Mouse (Mus musculus): ENCODE measurements around the gene Ifit1. TPM values are rescaled to one million over a fixed set of nuclear protein-coding genes. Genes with fewer than 3 reads are reported as not detected.

Ifit1 gene
- total and polyA plus RNA-seq, 3 experiments = 0.05 TPM; not detected in 2

DNA sequence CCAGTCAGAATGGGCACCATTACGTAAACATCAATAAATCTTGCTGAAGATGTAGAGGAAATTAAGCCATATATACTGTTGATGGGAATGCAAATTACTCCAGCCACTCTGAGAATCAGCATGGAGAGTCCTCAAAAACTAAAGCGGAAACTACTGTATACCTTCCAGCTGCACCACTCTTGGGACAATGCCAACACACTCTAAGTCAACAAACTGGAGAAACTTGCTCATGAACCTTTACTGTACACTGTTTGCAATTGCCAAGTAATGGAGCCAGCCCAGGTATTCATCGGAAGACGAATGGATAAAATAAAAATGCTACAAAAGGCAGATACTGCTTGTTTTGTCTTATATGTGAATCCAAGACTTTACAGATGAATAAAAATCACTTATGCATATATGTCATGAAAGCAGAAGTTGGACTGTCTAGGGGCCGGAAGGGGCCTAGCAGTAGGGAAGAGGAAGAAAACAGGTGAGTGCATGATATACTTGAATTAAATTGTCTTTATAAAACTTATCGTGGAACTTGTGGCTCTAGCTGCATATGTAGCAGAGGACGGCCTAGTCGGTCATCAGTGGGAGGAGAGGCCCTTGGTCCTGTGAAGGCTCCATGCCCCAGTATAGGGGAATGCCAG lies 55.8 kb downstream of the Ifit1 start:
- H3K4me3 ChIP-seq (ENCODE audit: low read depth, low read length) = no peak overlapping the region
- TF ChIP-seq CTCF (IDR thresholded peaks at IDR 0.05; ENCODE audit: low read depth, low read length) (no peak), GATA1 (IDR thresholded peaks at IDR 0.05; ENCODE audit: borderline replicate concordance, low read length) (no peak), GATA2 (IDR thresholded peaks at IDR 0.05; ENCODE audit: borderline replicate concordance, low read depth, low read length) (no peak)
- H3K4me1 ChIP-seq (ENCODE audit: insufficient read depth, low read depth, low read length) = no peaks in the 10 kb centered on the region
- no peaks in the 10 kb centered on the region for H3K9me3 ChIP-seq (replicated peaks)
- ATAC-seq (ENCODE audit: extremely low read depth, insufficient number of reproducible peaks, low FRiP score, poor library complexity, severe bottlenecking) (no peak), DNase-seq (ENCODE audit: low spot score) (no peak)
- no peaks in the 10 kb centered on the region; the same call in 1 of the 2 replicates for H3K27me3 ChIP-seq (ENCODE audit: insufficient read depth, low read length)
- H3K36me3 ChIP-seq (replicated peaks) = no peaks in the 10 kb centered on the region

DNA sequence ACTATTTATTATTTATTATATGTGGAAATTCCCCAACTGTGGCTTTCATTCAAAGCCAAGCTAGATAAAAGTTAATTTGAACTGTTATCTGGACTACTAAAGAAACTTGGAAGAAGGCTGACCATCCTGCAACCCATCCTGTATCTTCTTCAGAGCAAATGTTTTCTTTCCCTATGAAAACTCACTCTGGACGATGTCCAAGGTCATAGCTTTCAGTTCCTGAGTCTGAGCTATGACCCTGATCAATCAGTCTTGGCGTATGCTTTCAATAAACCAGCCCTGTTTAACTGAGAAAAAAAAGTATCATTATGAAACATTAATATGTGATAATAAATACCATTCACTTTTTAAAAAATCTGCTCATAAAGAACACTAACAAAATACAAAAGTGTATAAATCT lies 56.8 kb downstream of the Ifit1 start:
- TF ChIP-seq GATA1 (IDR thresholded peaks at IDR 0.05; ENCODE audit: borderline replicate concordance, low read length) = no peak
- no peak for TF ChIP-seq POLR2AphosphoS5 (IDR thresholded peaks at IDR 0.05; ENCODE audit: insufficient replicate concordance, low read depth, low read length)
- no peak for TF ChIP-seq GATA2 (IDR thresholded peaks at IDR 0.05; ENCODE audit: borderline replicate concordance, low read depth, low read length)
- no peak for TF ChIP-seq CTCF (IDR thresholded peaks at IDR 0.05; ENCODE audit: low read depth, low read length)
- no peak for TF ChIP-seq TAL1 (conservative IDR thresholded peaks at IDR 0.05; ENCODE audit: low read depth, low read length)
- no peak overlapping the region for H3K4me3 ChIP-seq (ENCODE audit: low read depth, low read length)
- H3K36me3 ChIP-seq (replicated peaks) = no peaks in the 10 kb centered on the region
- no peak for DNase-seq (ENCODE audit: low spot score)
- no peaks in the 10 kb centered on the region for H3K9me3 ChIP-seq (replicated peaks)
- H3K27me3 ChIP-seq (ENCODE audit: insufficient read depth, low read length) = no peaks in the 10 kb centered on the region; the same call in 1 of the 2 replicates
- no peaks in the 10 kb centered on the region for H3K4me1 ChIP-seq (ENCODE audit: insufficient read depth, low read depth, low read length)
- ATAC-seq (ENCODE audit: extremely low read depth, insufficient number of reproducible peaks, low FRiP score, poor library complexity, severe bottlenecking) = no peak

DNA sequence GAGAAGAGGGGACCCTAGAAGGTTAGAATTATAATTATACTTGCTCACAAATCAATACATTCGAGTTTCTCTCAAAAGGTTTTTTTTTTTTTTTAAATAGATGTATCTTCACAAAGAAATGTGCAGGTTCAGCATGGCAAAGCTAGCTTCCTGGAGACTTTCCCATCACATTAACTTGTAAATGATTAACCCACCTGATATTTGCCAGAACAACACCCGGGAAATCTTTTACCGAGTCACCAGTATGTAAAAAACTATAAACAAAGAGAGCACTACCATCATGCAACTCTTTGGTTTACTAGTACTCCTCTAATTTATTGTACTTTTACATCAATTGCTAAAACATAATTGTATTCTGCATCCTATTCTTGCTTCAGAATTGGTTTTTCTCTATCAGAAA lies 57.8 kb downstream of the Ifit1 start:
- ATAC-seq (ENCODE audit: extremely low read depth, insufficient number of reproducible peaks, low FRiP score, poor library complexity, severe bottlenecking) = no peak

DNA sequence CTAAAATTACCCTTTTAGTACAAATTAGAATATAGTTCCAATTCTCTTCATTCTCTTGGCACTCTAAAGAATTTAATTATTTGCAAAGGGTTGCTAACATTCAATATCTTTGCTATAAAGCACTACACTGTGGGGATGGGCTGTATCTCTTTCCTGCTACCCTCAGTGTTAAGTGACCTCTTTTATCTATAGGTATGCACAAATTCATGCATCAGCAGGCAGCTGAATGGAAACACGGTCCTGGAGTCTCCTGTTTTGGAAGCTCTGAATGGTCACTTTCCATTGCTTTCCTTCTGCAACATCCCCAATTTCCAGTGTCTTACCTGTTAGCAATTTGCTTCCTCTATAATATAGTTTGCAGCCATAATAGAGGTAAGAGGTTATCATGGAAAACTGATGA lies 58.2 kb downstream of the Ifit1 start:
- Histone ChIP-seq H3K27me3 (ENCODE audit: insufficient read depth, low read length) (no peaks in the 10 kb centered on the region; the same call in 1 of the 2 replicates), H3K9me3 (replicated peaks) (no peaks in the 10 kb centered on the region), H3K36me3 (replicated peaks) (no peaks in the 10 kb centered on the region), H3K4me1 (ENCODE audit: insufficient read depth, low read depth, low read length) (no peaks in the 10 kb centered on the region), H3K4me3 (ENCODE audit: low read depth, low read length) (no peak overlapping the region)
- no peak for DNase-seq (ENCODE audit: low spot score)
- ATAC-seq (ENCODE audit: extremely low read depth, insufficient number of reproducible peaks, low FRiP score, poor library complexity, severe bottlenecking) = no peak
- TF ChIP-seq CTCF (IDR thresholded peaks at IDR 0.05; ENCODE audit: low read depth, low read length) = no peak
- TF ChIP-seq GATA2 (IDR thresholded peaks at IDR 0.05; ENCODE audit: borderline replicate concordance, low read depth, low read length) = no peak
- no peak for TF ChIP-seq GATA1 (IDR thresholded peaks at IDR 0.05; ENCODE audit: borderline replicate concordance, low read length)
- TF ChIP-seq TAL1 (conservative IDR thresholded peaks at IDR 0.05; ENCODE audit: low read depth, low read length) = no peak
- TF ChIP-seq POLR2AphosphoS5 (IDR thresholded peaks at IDR 0.05; ENCODE audit: insufficient replicate concordance, low read depth, low read length) = no peak

More for the DNA sequence above, 57.8 kb downstream of the Ifit1 start:
- Histone ChIP-seq H3K36me3 (replicated peaks) (no peaks in the 10 kb centered on the region), H3K4me1 (ENCODE audit: insufficient read depth, low read depth, low read length) (no peaks in the 10 kb centered on the region), H3K27me3 (ENCODE audit: insufficient read depth, low read length) (no peaks in the 10 kb centered on the region; the same call in 1 of the 2 replicates), H3K4me3 (ENCODE audit: low read depth, low read length) (no peak overlapping the region), H3K9me3 (replicated peaks) (no peaks in the 10 kb centered on the region)
- DNase-seq (ENCODE audit: low spot score) = no peak
- TF ChIP-seq GATA1 (IDR thresholded peaks at IDR 0.05; ENCODE audit: borderline replicate concordance, low read length) (no peak), TAL1 (conservative IDR thresholded peaks at IDR 0.05; ENCODE audit: low read depth, low read length) (no peak), POLR2AphosphoS5 (IDR thresholded peaks at IDR 0.05; ENCODE audit: insufficient replicate concordance, low read depth, low read length) (no peak), GATA2 (IDR thresholded peaks at IDR 0.05; ENCODE audit: borderline replicate concordance, low read depth, low read length) (no peak), CTCF (IDR thresholded peaks at IDR 0.05; ENCODE audit: low read depth, low read length) (no peak)

DNA sequence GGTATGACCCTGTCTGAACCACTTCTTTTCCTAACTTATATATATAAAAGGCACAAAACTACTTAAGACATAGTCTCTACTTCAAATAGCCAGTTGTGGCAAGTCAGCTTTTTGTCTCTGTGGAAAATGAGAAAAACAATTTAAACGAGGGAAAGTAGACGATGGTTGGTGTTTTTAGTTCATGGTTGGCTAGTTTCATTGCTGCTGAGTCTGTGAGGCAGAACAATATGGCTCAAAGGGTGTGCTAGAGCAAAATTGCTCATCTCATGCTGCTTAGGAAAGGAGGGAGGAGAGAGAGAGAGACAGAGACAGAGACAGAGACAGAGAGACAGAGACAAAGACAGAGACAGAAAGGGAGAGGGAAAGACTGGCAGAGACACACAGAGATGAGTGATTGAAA lies 58.6 kb downstream of the Ifit1 start:
- Histone ChIP-seq H3K4me3 (ENCODE audit: low read depth, low read length) (no peak overlapping the region), H3K27me3 (ENCODE audit: insufficient read depth, low read length) (no peaks in the 10 kb centered on the region; the same call in 1 of the 2 replicates), H3K4me1 (ENCODE audit: insufficient read depth, low read depth, low read length) (no peaks in the 10 kb centered on the region), H3K36me3 (replicated peaks) (no peaks in the 10 kb centered on the region), H3K9me3 (replicated peaks) (no peaks in the 10 kb centered on the region)
- TF ChIP-seq GATA1 (IDR thresholded peaks at IDR 0.05; ENCODE audit: borderline replicate concordance, low read length) = no peak
- no peak for TF ChIP-seq CTCF (IDR thresholded peaks at IDR 0.05; ENCODE audit: low read depth, low read length)
- no peak for TF ChIP-seq TAL1 (conservative IDR thresholded peaks at IDR 0.05; ENCODE audit: low read depth, low read length)
- no peak for TF ChIP-seq POLR2AphosphoS5 (IDR thresholded peaks at IDR 0.05; ENCODE audit: insufficient replicate concordance, low read depth, low read length)
- no peak for TF ChIP-seq GATA2 (IDR thresholded peaks at IDR 0.05; ENCODE audit: borderline replicate concordance, low read depth, low read length)
- DNase-seq (ENCODE audit: low spot score) (no peak), ATAC-seq (ENCODE audit: extremely low read depth, insufficient number of reproducible peaks, low FRiP score, poor library complexity, severe bottlenecking) (no peak)

Other genes with a start within 250 kb of the Ifit1 start
- not detected in 2 replicates for gene Ch25h, start 165.7 kb upstream of the Ifit1 start, total RNA-seq (2014; fragmentation: Nextera tagmentation)
- 0.11 TPM in 1 of 2 replicates, not detected in the other for gene Ch25h, start 165.7 kb upstream of the Ifit1 start, total RNA-seq (2017)
- not detected in 2 replicates for gene Ch25h, start 165.7 kb upstream of the Ifit1 start, polyA plus RNA-seq (2012)
- gene Lipa, start 113.4 kb upstream of the Ifit1 start, total RNA-seq (2014; fragmentation: Nextera tagmentation) = not detected in 2 replicates
- gene Lipa, start 113.4 kb upstream of the Ifit1 start, total RNA-seq (2017) = 0.12 and 0.22 TPM in 2 replicates
- not detected in 2 replicates for gene Lipa, start 113.4 kb upstream of the Ifit1 start, polyA plus RNA-seq (2012)
- gene Ifit2, start 90.2 kb upstream of the Ifit1 start, total RNA-seq (2014; fragmentation: Nextera tagmentation) = 0.23 TPM in 1 of 2 replicates, not detected in the other
- 0.33 and 0.35 TPM in 2 replicates for gene Ifit2, start 90.2 kb upstream of the Ifit1 start, total RNA-seq (2017)
- gene Ifit2, start 90.2 kb upstream of the Ifit1 start, polyA plus RNA-seq (2012) = not detected in 2 replicates
- gene Ifit3, start 57.3 kb upstream of the Ifit1 start, total RNA-seq (2014; fragmentation: Nextera tagmentation) = not detected in 2 replicates
- gene Ifit3, start 57.3 kb upstream of the Ifit1 start, total RNA-seq (2017) = 0.60 TPM in 1 of 2 replicates, not detected in the other
- not detected in 2 replicates for gene Ifit3, start 57.3 kb upstream of the Ifit1 start, polyA plus RNA-seq (2012)
- not detected in 2 replicates for gene Ifit1bl1, start 38.9 kb upstream of the Ifit1 start, total RNA-seq (2014; fragmentation: Nextera tagmentation)
- gene Ifit1bl1, start 38.9 kb upstream of the Ifit1 start, total RNA-seq (2017) = 0.44 TPM in 1 of 2 replicates, not detected in the other
- gene Ifit1bl1, start 38.9 kb upstream of the Ifit1 start, polyA plus RNA-seq (2012) = not detected in 2 replicates
- not detected in 2 replicates for gene Ifit3b, start 32.9 kb upstream of the Ifit1 start, total RNA-seq (2014; fragmentation: Nextera tagmentation)
- gene Ifit3b, start 32.9 kb upstream of the Ifit1 start, total RNA-seq (2017) = 0.06 TPM in 1 of 2 replicates, not detected in the other
- not detected in 2 replicates for gene Ifit3b, start 32.9 kb upstream of the Ifit1 start, polyA plus RNA-seq (2012)
- gene Ifit1bl2, start 128 bp upstream of the Ifit1 start, total RNA-seq (2014; fragmentation: Nextera tagmentation) = not detected in 2 replicates
- 0.12 and 0.16 TPM in 2 replicates for gene Ifit1bl2, start 128 bp upstream of the Ifit1 start, total RNA-seq (2017)
- not detected in 2 replicates for gene Ifit1bl2, start 128 bp upstream of the Ifit1 start, polyA plus RNA-seq (2012)
- gene Slc16a12, start 106.4 kb downstream of the Ifit1 start, total RNA-seq (2014; fragmentation: Nextera tagmentation) = not detected in 2 replicates
- gene Slc16a12, start 106.4 kb downstream of the Ifit1 start, total RNA-seq (2017) = 0.11 and 0.17 TPM in 2 replicates
- not detected in 2 replicates for gene Slc16a12, start 106.4 kb downstream of the Ifit1 start, polyA plus RNA-seq (2012)
- 22.1 and 22.8 TPM in 2 replicates for gene Pank1, start 238.6 kb downstream of the Ifit1 start, total RNA-seq (2014; fragmentation: Nextera tagmentation)
- gene Pank1, start 238.6 kb downstream of the Ifit1 start, total RNA-seq (2017) = 15.3 and 19.9 TPM in 2 replicates
- 1.8 and 1.9 TPM in 2 replicates for gene Pank1, start 238.6 kb downstream of the Ifit1 start, polyA plus RNA-seq (2012)